Mouse (Mus musculus) limb, embryonic 12.5 days (tissue): ENCODE data around the gene Zp1. TPM values are rescaled to one million over a fixed set of nuclear protein-coding genes. Genes with fewer than 3 reads are reported as not detected.
A peak's percentile ranks its signal among the peaks of the same experiment; 100 is the strongest.

Experiments used
- ATAC-seq: fragments of 200-750 bp; cut with Nextera tagmentation; 2 replicates; pipeline ENCODE4 v1.8.0; 2017; ENCODE audit warnings: low read depth, moderate TSS enrichment; ENCODE audit not compliant: insufficient number of reproducible peaks, insufficient read depth, low FRiP score, low TSS enrichment
- H3K27ac ChIP-seq: fragments of 300-500 bp; sonication (generic); 2 replicates; pipeline ENCODE4 v1.5.1; 2016; ENCODE audit warnings: mild to moderate bottlenecking, moderate library complexity
- H3K27me3 ChIP-seq: fragments of 300-500 bp; sonication (generic); 2 replicates; pipeline ENCODE4 v1.6.1; 2016; ENCODE audit warnings: mild to moderate bottlenecking, moderate library complexity
- H3K36me3 ChIP-seq: fragments of 300-500 bp; sonication (generic); 2 replicates; pipeline ENCODE4 v1.6.1; 2016; ENCODE audit warnings: mild to moderate bottlenecking, moderate library complexity
- H3K4me1 ChIP-seq: fragments of 300-500 bp; sonication (generic); replicated peaks from 2 replicates; pipeline ENCODE4 v1.6.1; 2016
- H3K4me2 ChIP-seq: fragments of 300-500 bp; sonication (generic); 2 replicates; pipeline ENCODE4 v1.6.1; 2016; ENCODE audit warnings: mild to moderate bottlenecking, moderate library complexity
- H3K4me3 ChIP-seq: fragments of 300-500 bp; sonication (generic); replicated peaks from 2 replicates; pipeline ENCODE4 v1.5.1; 2016; ENCODE audit warnings: mild to moderate bottlenecking
- H3K9ac ChIP-seq: fragments of 300-500 bp; sonication (generic); replicated peaks from 2 replicates; pipeline ENCODE4 v1.6.1; 2016; ENCODE audit warnings: mild to moderate bottlenecking, moderate library complexity
- H3K9me3 ChIP-seq: fragments of 300-500 bp; sonication (generic); 2 replicates; pipeline ENCODE4 v1.6.1; 2016; ENCODE audit warnings: mild to moderate bottlenecking, moderate library complexity
- WGBS: fragments of 180-500 bp; shearing (Covaris S2); methylation state at CpG from one replicate; pipeline ENCODE4 v1.1.7; 2016; 5-methylcytosine and 5-hydroxymethylcytosine counted together
- polyA plus RNA-seq: library from polyadenylated mRNA; unstranded; fragments of >200 nt; fragmentation: Nextera tagmentation; extraction: Ambion mirVana; gene quantifications from 2 replicates; pipeline ENCODE4 v1.2.1, GENCODE M21; 2016

The Zp1 gene
- polyA plus RNA-seq, result not detected in 2 replicates

- no peaks in the 10 kb centered on the region for H3K36me3 ChIP-seq
- H3K27me3 ChIP-seq, result peaks cover 7% of the 10 kb centered on the region
- no peak within 1 kb of the TSS for H3K4me3 ChIP-seq
- H3K4me1 ChIP-seq, result 0 out of 2 replicates have a peak, but pooled peaks cover 3% of the 10 kb centered on the region
- no peak for ATAC-seq
- peak within 1 kb of the TSS; percentile 31; the same call in 1 of the 2 replicates for H3K9ac ChIP-seq
- no peak within 1 kb of the TSS for H3K4me2 ChIP-seq
- WGBS, result 68% methylated on average over 2 of the region's 2 CpGs
- H3K9me3 ChIP-seq, result no peaks in the 10 kb centered on the region
- H3K27ac ChIP-seq, result no peak within 1 kb of the TSS
Measured at GRCm38 (mm10) chr19:10920532-10920931, at the start of gene Zp1. Gene Zp1, minus strand, starts transcription at chr19:10920632.

GRCm38 (mm10) chr19:10968578-10968977, 48.1 kb upstream of the Zp1 start:
- Histone ChIP-seq H3K4me3 (no peak overlapping the region), H3K27ac (no peak overlapping the region), H3K4me2 (no peak overlapping the region), H3K9me3 (0 out of 2 replicates have a peak, but pooled peaks cover 6% of the 10 kb centered on the region), H3K4me1 (no peaks in the 10 kb centered on the region), H3K9ac (no peak overlapping the region), H3K36me3 (no peaks in the 10 kb centered on the region), H3K27me3 (peaks cover 8% of the 10 kb centered on the region; the same call in 1 of the 2 replicates)
- no peak for ATAC-seq
- 86% methylated on average over 7 of the region's 7 CpGs for WGBS

- H3K9me3 ChIP-seq, result no peaks in the 10 kb centered on the region
- peaks cover 23% of the 10 kb centered on the region for H3K27me3 ChIP-seq
- no peak overlapping the region for H3K9ac ChIP-seq
- H3K4me1 ChIP-seq, result no peaks in the 10 kb centered on the region
- ATAC-seq, result no peak
- H3K27ac ChIP-seq, result no peak overlapping the region
- no peak overlapping the region for H3K4me2 ChIP-seq
- H3K4me3 ChIP-seq, result no peak overlapping the region
- no peaks in the 10 kb centered on the region for H3K36me3 ChIP-seq
- WGBS, result 85% methylated on average over 7 of the region's 7 CpGs
Measured at GRCm38 (mm10) chr19:10965721-10966120, 45.3 kb upstream of the Zp1 start.

- peaks cover 6% of the 10 kb centered on the region for H3K4me1 ChIP-seq
- peaks cover 42% of the 10 kb centered on the region for H3K27me3 ChIP-seq
- peak overlapping the region; percentile 26; the same call in 1 of the 2 replicates for H3K4me2 ChIP-seq
- H3K9ac ChIP-seq, result no peak overlapping the region
- no peaks in the 10 kb centered on the region for H3K9me3 ChIP-seq
- WGBS, result 46% methylated on average over 12 of the region's 12 CpGs
- H3K4me3 ChIP-seq, result no peak overlapping the region
- peak; percentile 27; the same call in 1 of the 2 replicates for ATAC-seq
- no peak overlapping the region for H3K27ac ChIP-seq
- H3K36me3 ChIP-seq, result no peaks in the 10 kb centered on the region
Measured at GRCm38 (mm10) chr19:10959978-10960346, 39.5 kb upstream of the Zp1 start.

- Histone ChIP-seq H3K4me2 (peak overlapping the region; percentile 26; the same call in 1 of the 2 replicates), H3K9ac (no peak overlapping the region), H3K27me3 (peaks cover 42% of the 10 kb centered on the region), H3K36me3 (no peaks in the 10 kb centered on the region), H3K4me1 (peaks cover 6% of the 10 kb centered on the region), H3K4me3 (no peak overlapping the region), H3K27ac (no peak overlapping the region), H3K9me3 (no peaks in the 10 kb centered on the region)
- ATAC-seq, result peak; percentile 28; the same call in 1 of the 2 replicates
- WGBS, result 32% methylated on average over 11 of the region's 11 CpGs
Measured at GRCm38 (mm10) chr19:10959085-10959977, 38.9 kb upstream of the Zp1 start.

- ATAC-seq, result peak; percentile 69
- Histone ChIP-seq H3K4me2 (no peak overlapping the region), H3K4me1 (peaks cover 12% of the 10 kb centered on the region), H3K9me3 (no peaks in the 10 kb centered on the region), H3K9ac (no peak overlapping the region), H3K4me3 (no peak overlapping the region), H3K27me3 (peaks cover 12% of the 10 kb centered on the region), H3K27ac (no peak overlapping the region), H3K36me3 (no peaks in the 10 kb centered on the region; the same call in 1 of the 2 replicates)
- WGBS, result 72% methylated on average over 11 of the region's 11 CpGs
Measured at GRCm38 (mm10) chr19:10952021-10952939, 31.8 kb upstream of the Zp1 start.

- H3K9me3 ChIP-seq, result no peaks in the 10 kb centered on the region
- peaks cover 19% of the 10 kb centered on the region for H3K36me3 ChIP-seq
- 0 out of 2 replicates have a peak, but pooled peaks cover 4% of the 10 kb centered on the region for H3K27me3 ChIP-seq
- peaks cover 22% of the 10 kb centered on the region for H3K4me1 ChIP-seq
- ATAC-seq, result no peak
- peak overlapping the region; percentile 45; the same call in 1 of the 2 replicates for H3K27ac ChIP-seq
- peak overlapping the region; percentile 100 for H3K4me2 ChIP-seq
- H3K4me3 ChIP-seq, result peak overlapping the region; percentile 79
- H3K9ac ChIP-seq, result 0 out of 2 replicates have a peak overlapping the region, but pooled peaks have one; percentile 23
- WGBS, result 33% methylated on average over 9 of the region's 9 CpGs
Measured at GRCm38 (mm10) chr19:10949558-10949957, 29.1 kb upstream of the Zp1 start.

GRCm38 (mm10) chr19:10949112-10949511, 28.7 kb upstream of the Zp1 start, which contains the start of gene Ccdc86:
Gene Ccdc86, minus strand, starts transcription at chr19:10949266.
- H3K36me3 ChIP-seq, result peaks cover 23% of the 10 kb centered on the region
- peak within 1 kb of the TSS; percentile 88 for H3K9ac ChIP-seq
- H3K27me3 ChIP-seq, result 0 out of 2 replicates have a peak, but pooled peaks cover 4% of the 10 kb centered on the region
- ATAC-seq, result peak; percentile 96
- no peaks in the 10 kb centered on the region for H3K9me3 ChIP-seq
- H3K4me2 ChIP-seq, result peak within 1 kb of the TSS; percentile 100
- under 1% methylated on average over 30 of the region's 30 CpGs for WGBS
- peaks cover 22% of the 10 kb centered on the region for H3K4me1 ChIP-seq
- H3K27ac ChIP-seq, result peak within 1 kb of the TSS; percentile 45; the same call in 1 of the 2 replicates
- peak within 1 kb of the TSS; percentile 79 for H3K4me3 ChIP-seq

- Histone ChIP-seq H3K4me2 (peak overlapping the region; percentile 100), H3K27me3 (0 out of 2 replicates have a peak, but pooled peaks cover 4% of the 10 kb centered on the region), H3K27ac (no peak overlapping the region), H3K4me3 (peak overlapping the region; percentile 79), H3K9me3 (no peaks in the 10 kb centered on the region), H3K4me1 (peaks cover 22% of the 10 kb centered on the region), H3K36me3 (peaks cover 30% of the 10 kb centered on the region), H3K9ac (peak overlapping the region; percentile 88)
- ATAC-seq, result no peak
- 1% methylated on average over 20 of the region's 20 CpGs for WGBS
Measured at GRCm38 (mm10) chr19:10948416-10948815, 28.0 kb upstream of the Zp1 start.

GRCm38 (mm10) chr19:10947219-10947618, 26.8 kb upstream of the Zp1 start:
- peak overlapping the region; percentile 79 for H3K4me3 ChIP-seq
- ATAC-seq, result no peak
- no peaks in the 10 kb centered on the region for H3K27me3 ChIP-seq
- H3K4me2 ChIP-seq, result peak overlapping the region; percentile 100
- peak overlapping the region; percentile 88 for H3K9ac ChIP-seq
- WGBS, result 78% methylated on average over 5 of the region's 5 CpGs
- peaks cover 42% of the 10 kb centered on the region for H3K36me3 ChIP-seq
- no peak overlapping the region for H3K27ac ChIP-seq
- H3K9me3 ChIP-seq, result no peaks in the 10 kb centered on the region
- H3K4me1 ChIP-seq, result peaks cover 22% of the 10 kb centered on the region
